Mouse (Mus musculus) hindbrain, embryonic 11.5 days (tissue): ENCODE measurements around the gene Klk12. TPM values are rescaled to one million over a fixed set of nuclear protein-coding genes. Genes with fewer than 3 reads are reported as not detected.

Experiments used
- ATAC-seq: fragments of 200-750 bp; cut with Nextera tagmentation; 2 replicates; pipeline ENCODE4 v1.8.0; 2017; ENCODE audit warnings: mild to moderate bottlenecking, moderate TSS enrichment, moderate library complexity; ENCODE audit not compliant: low FRiP score
- DNase-seq: peaks from one replicate; pipeline ENCODE4 v3.0.0-alpha.2; 2015; ENCODE audit warnings: low spot score
- H3K27ac ChIP-seq: fragments of 300-500 bp; sonication (generic); 2 replicates; pipeline ENCODE4 v1.5.1; 2014; ENCODE audit warnings: mild to moderate bottlenecking, low read depth, low read length
- H3K27me3 ChIP-seq: fragments of 300-500 bp; sonication (generic); 2 replicates; pipeline ENCODE4 v1.6.1; 2014; ENCODE audit warnings: mild to moderate bottlenecking, low read length, moderate library complexity, mixed read lengths; ENCODE audit not compliant: control insufficient read depth, insufficient read depth
- H3K36me3 ChIP-seq: fragments of 300-500 bp; sonication (generic); 2 replicates; pipeline ENCODE4 v1.6.1; 2014; ENCODE audit warnings: mild to moderate bottlenecking, low read length, moderate library complexity, mixed read lengths; ENCODE audit not compliant: control insufficient read depth, insufficient read depth
- H3K4me1 ChIP-seq: fragments of 300-500 bp; sonication (generic); replicated peaks from 2 replicates; pipeline ENCODE4 v1.6.1; 2014; ENCODE audit warnings: low read length, mixed read lengths; ENCODE audit not compliant: control insufficient read depth, insufficient read depth
- H3K4me2 ChIP-seq: fragments of 300-500 bp; sonication (generic); replicated peaks from 2 replicates; pipeline ENCODE4 v1.6.1; 2014; ENCODE audit warnings: mild to moderate bottlenecking, low read depth, low read length
- H3K4me3 ChIP-seq: fragments of 300-500 bp; sonication (generic); 2 replicates; pipeline ENCODE4 v1.5.1; 2014; ENCODE audit warnings: low read depth, low read length
- H3K9ac ChIP-seq: fragments of 300-500 bp; sonication (generic); 2 replicates; pipeline ENCODE4 v1.6.1; 2014; ENCODE audit warnings: low read depth, low read length
- H3K9me3 ChIP-seq: fragments of 300-500 bp; sonication (generic); 2 replicates; pipeline ENCODE4 v1.6.1; 2016; ENCODE audit warnings: low read length; ENCODE audit not compliant: control insufficient read depth
- WGBS: fragments of 180-500 bp; shearing (Covaris S2); extraction: QIAGEN DNeasy Blood & Tissue Kit; methylation state at CpG from one replicate; pipeline ENCODE4 v1.1.7; 2014; 5-methylcytosine and 5-hydroxymethylcytosine counted together
- polyA plus RNA-seq: library from polyadenylated mRNA; unstranded; fragments of >200 nt; fragmentation: Nextera tagmentation; extraction: Ambion mirVana; gene quantifications from 2 replicates; pipeline ENCODE4 v1.2.1, GENCODE M21; 2014

Gene Klk12
- polyA plus RNA-seq, 1 experiment from 2014 or later, result not detected

GRCm38 (mm10) chr7:43774802-43775201, 6.1 kb downstream of the Klk12 start:
- Histone ChIP-seq H3K4me2 (no peak overlapping the region), H3K9ac (no peak overlapping the region; the same call in 1 of the 2 replicates), H3K4me1 (no peaks in the 10 kb centered on the region), H3K27ac (no peak overlapping the region), H3K4me3 (no peak overlapping the region), H3K9me3 (no peaks in the 10 kb centered on the region), H3K27me3 (no peaks in the 10 kb centered on the region), H3K36me3 (no peaks in the 10 kb centered on the region)
- peak; percentile 49 for ATAC-seq
- WGBS, result 35% methylated on average over 6 of the region's 6 CpGs
- peak; percentile 6 for DNase-seq

- H3K36me3 ChIP-seq, result no peaks in the 10 kb centered on the region
- WGBS, result 44% methylated on average over 7 of the region's 7 CpGs
- H3K27me3 ChIP-seq, result no peaks in the 10 kb centered on the region
- DNase-seq (no peak), ATAC-seq (no peak)
- no peaks in the 10 kb centered on the region for H3K9me3 ChIP-seq
- H3K4me1 ChIP-seq, result no peaks in the 10 kb centered on the region
- H3K4me2 ChIP-seq, result no peak overlapping the region
- no peak overlapping the region for H3K4me3 ChIP-seq
- no peak overlapping the region for H3K9ac ChIP-seq
- H3K27ac ChIP-seq, result no peak overlapping the region
Observed at GRCm38 (mm10) chr7:43775311-43776057, 6.8 kb downstream of the Klk12 start.

GRCm38 (mm10) chr7:43776506-43776905, 7.8 kb downstream of the Klk12 start:
- H3K9me3 ChIP-seq, result no peaks in the 10 kb centered on the region
- H3K27me3 ChIP-seq, result no peaks in the 10 kb centered on the region
- no peak overlapping the region for H3K27ac ChIP-seq
- H3K4me3 ChIP-seq, result no peak overlapping the region
- no peaks in the 10 kb centered on the region for H3K36me3 ChIP-seq
- 91% methylated on average over 5 of the region's 5 CpGs for WGBS
- H3K4me1 ChIP-seq, result no peaks in the 10 kb centered on the region
- DNase-seq (no peak), ATAC-seq (no peak)
- H3K9ac ChIP-seq, result no peak overlapping the region
- H3K4me2 ChIP-seq, result no peak overlapping the region

DNA sequence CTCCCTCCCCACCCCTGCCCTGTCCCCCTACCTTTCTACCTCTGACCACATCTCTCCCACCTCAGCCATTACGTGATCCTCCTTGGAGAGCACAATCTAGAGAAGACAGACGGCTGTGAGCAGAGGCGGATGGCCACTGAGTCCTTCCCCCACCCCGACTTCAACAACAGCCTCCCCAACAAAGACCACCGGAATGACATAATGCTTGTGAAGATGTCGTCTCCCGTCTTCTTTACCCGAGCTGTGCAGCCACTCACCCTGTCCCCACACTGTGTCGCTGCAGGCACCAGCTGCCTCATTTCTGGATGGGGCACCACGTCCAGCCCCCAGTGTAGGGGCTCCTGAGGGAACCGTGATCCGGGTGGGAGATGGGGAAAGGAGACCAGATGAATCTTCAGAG, 8.7 kb downstream of the Klk12 start:
- no peaks in the 10 kb centered on the region for H3K36me3 ChIP-seq
- ATAC-seq (no peak), DNase-seq (no peak)
- H3K9ac ChIP-seq, result no peak overlapping the region
- no peak overlapping the region for H3K27ac ChIP-seq
- no peaks in the 10 kb centered on the region for H3K4me1 ChIP-seq
- no peak overlapping the region for H3K4me2 ChIP-seq
- H3K9me3 ChIP-seq, result no peaks in the 10 kb centered on the region
- H3K27me3 ChIP-seq, result no peaks in the 10 kb centered on the region
- 86% methylated on average over 12 of the region's 12 CpGs for WGBS
- no peak overlapping the region for H3K4me3 ChIP-seq

DNA sequence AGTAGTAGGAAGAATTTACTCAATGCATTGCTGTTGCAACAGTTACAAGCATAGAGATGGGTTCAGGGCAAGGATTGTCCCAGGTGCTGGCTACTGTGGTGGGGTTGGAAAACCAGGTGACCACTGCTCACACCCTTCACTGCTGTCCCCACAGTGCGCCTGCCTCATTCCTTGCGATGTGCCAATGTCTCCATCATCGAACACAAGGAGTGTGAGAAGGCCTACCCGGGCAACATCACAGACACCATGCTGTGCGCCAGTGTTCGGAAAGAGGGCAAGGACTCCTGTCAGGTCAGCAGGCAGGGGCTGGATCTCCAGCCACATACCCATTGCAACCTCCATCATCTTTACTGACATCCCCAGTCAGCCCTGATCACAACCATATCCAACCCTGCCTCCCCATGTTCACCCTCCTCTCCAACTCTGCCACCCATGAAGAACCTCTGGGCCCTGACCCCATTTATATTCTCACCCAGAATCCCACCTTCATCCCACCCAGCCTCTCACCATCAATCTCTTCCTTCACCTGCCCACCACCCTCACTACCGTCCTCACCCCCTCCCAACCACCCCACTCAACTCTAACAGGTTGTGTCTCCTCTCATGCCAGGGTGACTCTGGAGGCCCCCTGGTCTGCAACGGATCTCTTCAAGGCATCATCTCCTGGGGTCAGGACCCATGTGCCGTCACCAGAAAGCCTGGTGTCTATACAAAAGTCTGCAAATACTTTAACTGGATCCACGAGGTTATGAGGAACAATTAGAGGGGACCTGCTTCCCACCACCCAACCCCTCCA, 9.7 kb downstream of the Klk12 start:
- no peaks in the 10 kb centered on the region for H3K9me3 ChIP-seq
- no peak overlapping the region for H3K4me2 ChIP-seq
- H3K9ac ChIP-seq, result no peak overlapping the region
- no peaks in the 10 kb centered on the region for H3K36me3 ChIP-seq
- ATAC-seq (no peak), DNase-seq (no peak)
- H3K27ac ChIP-seq, result no peak overlapping the region
- no peak overlapping the region for H3K4me3 ChIP-seq
- WGBS, result 89% methylated on average over 10 of the region's 10 CpGs
- H3K27me3 ChIP-seq, result no peaks in the 10 kb centered on the region
- H3K4me1 ChIP-seq, result no peaks in the 10 kb centered on the region

DNA sequence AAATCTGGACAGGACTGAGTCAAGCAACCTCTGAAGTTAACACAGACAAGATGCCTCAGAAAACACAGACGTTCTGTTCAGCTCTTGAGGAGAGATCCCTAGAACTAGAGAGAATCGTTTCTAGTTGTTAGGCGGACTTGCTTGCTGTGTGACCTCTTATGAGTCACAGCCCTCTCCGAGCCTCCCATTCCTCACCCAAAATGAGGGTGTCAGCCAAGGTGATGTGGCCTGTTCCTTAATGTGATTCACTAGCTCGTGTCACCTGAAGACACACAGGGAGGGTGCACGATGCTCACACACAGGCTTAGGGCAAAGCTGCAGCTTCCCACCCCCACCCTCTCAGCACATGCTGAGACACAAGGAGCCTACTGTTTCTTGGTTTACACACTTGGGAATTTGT, 11.5 kb downstream of the Klk12 start:
- H3K9ac ChIP-seq, result no peak overlapping the region

DNA sequence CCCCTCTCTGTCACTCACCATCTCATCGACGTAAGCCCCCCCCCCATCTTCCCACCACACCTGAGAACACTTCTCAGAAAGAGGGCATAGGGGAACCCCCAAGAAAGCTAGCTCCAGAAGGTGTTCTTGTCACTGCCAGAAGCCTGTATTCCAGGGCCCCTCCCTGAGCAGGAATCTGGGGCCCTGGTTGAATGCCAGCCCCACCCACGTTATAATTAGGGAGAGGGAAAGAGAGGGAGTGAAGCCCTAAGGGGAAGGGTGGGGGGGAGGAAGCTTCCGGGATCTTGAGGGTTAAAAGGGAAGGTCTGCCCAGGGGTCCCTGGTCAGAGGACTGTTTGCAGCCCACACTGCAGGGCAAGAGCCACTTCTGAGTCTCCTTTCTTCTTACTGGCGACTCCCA, 12.0 kb downstream of the Klk12 start, which contains the start of gene Klk10:
Gene Klk10 (plus strand): TSS at position 290 of the 400 bp plus-strand sequence.
- Histone ChIP-seq H3K4me1 (no peaks in the 10 kb centered on the region), H3K36me3 (no peaks in the 10 kb centered on the region), H3K4me3 (no peak within 1 kb of the TSS), H3K9ac (no peak within 1 kb of the TSS), H3K27ac (no peak within 1 kb of the TSS), H3K27me3 (no peaks in the 10 kb centered on the region), H3K9me3 (no peaks in the 10 kb centered on the region), H3K4me2 (no peak within 1 kb of the TSS)
- ATAC-seq (no peak), DNase-seq (no peak)
- 46% methylated on average over 5 of the region's 5 CpGs for WGBS

More for the DNA sequence above, 11.5 kb downstream of the Klk12 start:
- Histone ChIP-seq H3K4me3 (no peak overlapping the region), H3K36me3 (no peaks in the 10 kb centered on the region), H3K27me3 (no peaks in the 10 kb centered on the region), H3K4me2 (no peak overlapping the region), H3K27ac (no peak overlapping the region), H3K4me1 (no peaks in the 10 kb centered on the region), H3K9me3 (no peaks in the 10 kb centered on the region)
- no peak for DNase-seq
- no peak for ATAC-seq
- 69% methylated on average over 6 of the region's 6 CpGs for WGBS

DNA sequence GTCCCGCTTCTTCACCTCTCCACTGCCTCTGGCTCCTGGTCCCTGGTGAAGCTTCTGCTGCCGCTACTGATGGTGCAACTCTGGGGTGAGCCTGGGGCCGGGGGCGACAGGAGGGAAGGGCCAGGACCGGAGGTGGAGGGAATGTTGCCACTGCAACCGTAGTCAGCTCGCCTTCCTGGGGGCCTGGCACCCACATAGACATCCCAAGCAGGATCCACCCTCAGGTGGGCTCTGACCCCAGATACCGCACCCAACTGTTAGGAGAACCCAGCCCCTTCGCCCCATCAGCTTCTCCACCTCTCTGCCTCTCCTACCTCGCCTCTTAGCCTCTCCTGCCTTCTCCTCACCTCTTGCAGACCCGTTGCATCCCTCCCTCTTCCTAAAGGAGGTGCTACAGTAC, 12.8 kb downstream of the Klk12 start:
- no peaks in the 10 kb centered on the region for H3K36me3 ChIP-seq
- DNase-seq, result no peak
- 87% methylated on average over 11 of the region's 11 CpGs for WGBS
- no peaks in the 10 kb centered on the region for H3K9me3 ChIP-seq
- ATAC-seq, result no peak
- no peaks in the 10 kb centered on the region for H3K27me3 ChIP-seq
- no peak overlapping the region for H3K4me3 ChIP-seq
- no peak overlapping the region for H3K4me2 ChIP-seq
- H3K4me1 ChIP-seq, result no peaks in the 10 kb centered on the region
- no peak overlapping the region for H3K9ac ChIP-seq
- H3K27ac ChIP-seq, result no peak overlapping the region
